24 mouse cellular contexts compared by ENCODE assay signal in genomic region chr3:25113107-25113506, GRCm38 (mm10).
"Had no signal": no experiment of that assay in that cellular context is flagged by ENCODE, and none has a peak within 500 bp of the region (broad histone marks: within the 10 kb centered on the region; RNA-seq: fewer than 3 reads in every experiment).

No protein-coding gene starts in this region.

- H3K4me1 ChIP-seq: hindbrain, embryonic 13.5 days; hindbrain, embryonic 15.5 days; liver, embryonic 12.5 days had no signal

- H3K4me2 ChIP-seq: heart, embryonic 11.5 days; heart, embryonic 13.5 days; heart, embryonic 15.5 days; hindbrain, embryonic 13.5 days; hindbrain, embryonic 15.5 days; limb, embryonic 13.5 days; limb, embryonic 15.5 days; liver, embryonic 12.5 days had no signal

- H3K27me3 ChIP-seq: heart, embryonic 13.5 days; heart, embryonic 15.5 days; hindbrain, embryonic 13.5 days; hindbrain, embryonic 15.5 days; limb, embryonic 13.5 days; limb, embryonic 15.5 days; liver, embryonic 12.5 days had no signal

- H3K4me3 ChIP-seq: heart, adult 2 months; heart, embryonic 13.5 days; heart, embryonic 15.5 days; hindbrain, embryonic 13.5 days; hindbrain, embryonic 15.5 days; limb, embryonic 13.5 days; limb, embryonic 15.5 days; liver, embryonic 12.5 days had no signal

- H3K36me3 ChIP-seq: heart, embryonic 13.5 days; heart, embryonic 15.5 days; hindbrain, embryonic 13.5 days; hindbrain, embryonic 15.5 days; limb, embryonic 13.5 days; limb, embryonic 15.5 days; liver, embryonic 12.5 days had no signal

- H3K27ac ChIP-seq: heart, adult 2 months; heart, embryonic 13.5 days; heart, embryonic 15.5 days; hindbrain, embryonic 13.5 days; hindbrain, embryonic 15.5 days; hindbrain, postnatal 0 days; limb, embryonic 13.5 days; limb, embryonic 15.5 days; liver, embryonic 12.5 days; liver, embryonic 14.5 days had no signal

- H3K9me3 ChIP-seq: heart, embryonic 13.5 days; heart, embryonic 15.5 days; hindbrain, embryonic 13.5 days; hindbrain, embryonic 15.5 days; limb, embryonic 13.5 days; limb, embryonic 15.5 days; liver, embryonic 12.5 days had no signal

- DNase-seq: forebrain, postnatal 0 days; gastrocnemius, postnatal 14 days; gastrocnemius, postnatal 36 days; heart, adult 11 months; heart, adult 2 months; heart, postnatal 14 days; heart, postnatal 36 days; kidney, adult 11 months; kidney, adult 9 months; kidney, postnatal 10 days; layer of hippocampus, adult 9-11 months; layer of hippocampus, postnatal 36 days; left cerebral cortex, postnatal 4 days had no signal

- ATAC-seq: forebrain, postnatal 0 days; hindbrain, postnatal 0 days; intestine, embryonic 16.5 days; liver, embryonic 12.5 days had no signal

- H3K9ac ChIP-seq: forebrain, postnatal 0 days; heart, embryonic 13.5 days; heart, embryonic 15.5 days; hindbrain, embryonic 13.5 days; hindbrain, embryonic 15.5 days; limb, embryonic 13.5 days; limb, embryonic 15.5 days; liver, embryonic 12.5 days; liver, embryonic 14.5 days had no signal
